Mouse (Mus musculus): ENCODE measurements around the gene Pithd1. TPM values are rescaled to one million over a fixed set of nuclear protein-coding genes. Genes with fewer than 3 reads are reported as not detected.

Gene Pithd1
- polyA plus RNA-seq (2012; ENCODE audit: low replicate concordance): 20.6 and 96.9 TPM in 2 replicates

GRCm38 (mm10) chr4:135986943-135987710 lies at the start of gene Pithd1:
Gene Pithd1 (minus strand): TSS chr4:135987264.

GRCm38 (mm10) chr4:136021549-136022047 lies 34.5 kb upstream of the Pithd1 start, which contains the start of gene Eloa:
Gene Eloa (minus strand): TSS chr4:136021763.

DNA sequence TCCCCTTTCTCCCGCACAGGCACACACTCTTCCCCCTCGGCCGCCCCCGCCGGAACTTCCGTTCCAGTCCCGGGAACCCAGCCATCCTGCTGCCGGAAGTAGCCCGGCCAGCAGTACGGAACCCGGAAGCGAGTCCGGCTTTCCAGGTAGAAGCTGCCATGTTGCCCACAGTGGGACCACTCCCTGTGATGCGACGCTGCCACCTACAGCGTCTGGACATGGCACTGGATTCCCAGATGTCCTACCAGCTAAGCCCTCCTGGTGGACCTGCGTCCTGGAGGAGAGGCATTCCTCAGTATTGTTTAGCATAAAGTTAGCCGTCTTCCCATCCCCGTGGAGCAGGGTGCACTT lies 14.5 kb downstream of the Pithd1 start, which contains the start of gene Lypla2:
Gene Lypla2 (minus strand): TSS at position 71 of the 351 bp plus-strand sequence.

GRCm38 (mm10) chr4:135963457-135964193 lies 23.4 kb downstream of the Pithd1 start, which contains the start of gene Gale:
Gene Gale (plus strand): TSS chr4:135963727.

DNA sequence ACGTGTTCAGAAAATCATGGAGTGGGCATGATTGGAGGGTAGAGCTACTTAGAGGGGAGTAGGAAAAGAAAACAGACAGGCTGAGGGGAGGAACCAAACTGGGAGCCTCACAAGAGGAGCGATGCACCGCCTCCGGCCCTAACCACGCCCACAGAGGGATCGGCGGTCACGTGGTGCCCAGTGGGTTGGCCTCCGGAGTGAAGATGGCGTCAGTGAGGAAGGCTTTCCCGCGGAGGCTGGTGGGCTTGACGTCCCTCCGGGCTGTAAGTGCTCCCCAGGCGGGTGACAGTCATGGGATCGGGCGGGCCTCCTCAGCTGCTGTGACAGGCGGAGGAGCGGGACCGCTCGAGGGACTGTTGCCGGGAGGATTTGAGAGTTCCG lies 40.8 kb downstream of the Pithd1 start, which contains the start of gene Hmgcl:
Gene Hmgcl (plus strand): TSS at position 171 of the 381 bp plus-strand sequence.

Other genes starting within 250 kb of the Pithd1 start
- 0.07 and 0.09 TPM in 2 replicates for gene Myom3, start 227.5 kb downstream of the Pithd1 start, polyA plus RNA-seq (2012; ENCODE audit: low replicate concordance)
- 373 and 452 TPM in 2 replicates for gene Srsf10, start 131.5 kb downstream of the Pithd1 start, polyA plus RNA-seq (2012; ENCODE audit: low replicate concordance)
- gene Pnrc2, start 113.4 kb downstream of the Pithd1 start, polyA plus RNA-seq (2012; ENCODE audit: low replicate concordance): 1.2 and 6.1 TPM in 2 replicates
- 2.5 and 9.4 TPM in 2 replicates for gene Cnr2, start 91.9 kb downstream of the Pithd1 start, polyA plus RNA-seq (2012; ENCODE audit: low replicate concordance)
- gene Fuca1, start 66.5 kb downstream of the Pithd1 start, polyA plus RNA-seq (2012; ENCODE audit: low replicate concordance): 11.8 and 14.9 TPM in 2 replicates
- 17.4 and 32.0 TPM in 2 replicates for gene Hmgcl, start 40.8 kb downstream of the Pithd1 start, polyA plus RNA-seq (2012; ENCODE audit: low replicate concordance)
- gene Gale, start 23.5 kb downstream of the Pithd1 start, polyA plus RNA-seq (2012; ENCODE audit: low replicate concordance): 13.9 and 30.1 TPM in 2 replicates
- gene Lypla2, start 14.6 kb downstream of the Pithd1 start, polyA plus RNA-seq (2012; ENCODE audit: low replicate concordance): 401 and 495 TPM in 2 replicates
- 4.6 and 6.3 TPM in 2 replicates for gene Eloa, start 34.5 kb upstream of the Pithd1 start, polyA plus RNA-seq (2012; ENCODE audit: low replicate concordance)
- 692 and 1,423 TPM in 2 replicates for gene Rpl11, start 66.2 kb upstream of the Pithd1 start, polyA plus RNA-seq (2012; ENCODE audit: low replicate concordance)
- 15.8 and 17.4 TPM in 2 replicates for gene Id3, start 156.2 kb upstream of the Pithd1 start, polyA plus RNA-seq (2012; ENCODE audit: low replicate concordance)
- gene E2f2, start 185.1 kb upstream of the Pithd1 start, polyA plus RNA-seq (2012; ENCODE audit: low replicate concordance): 235 and 238 TPM in 2 replicates
- gene Asap3, start 219.1 kb upstream of the Pithd1 start, polyA plus RNA-seq (2012; ENCODE audit: low replicate concordance): 0.20 and 0.22 TPM in 2 replicates